Mouse (Mus musculus) forebrain, embryonic 16.5 days (tissue): ENCODE measurements around the gene Glra3. TPM values are rescaled to one million over a fixed set of nuclear protein-coding genes. Genes with fewer than 3 reads are reported as not detected.

Experiments
- ATAC-seq: fragments of 200-750 bp; cut with Nextera tagmentation; 2 replicates; pipeline ENCODE4 v1.8.0; 2017; ENCODE audit warnings: mild to moderate bottlenecking, moderate library complexity
- H3K27ac ChIP-seq: fragments of 300-500 bp; sonication (generic); 2 replicates; pipeline ENCODE4 v1.5.1; 2014; ENCODE audit warnings: low read length, control low read depth
- H3K27me3 ChIP-seq: fragments of 300-500 bp; sonication (generic); replicated peaks from 2 replicates; pipeline ENCODE4 v1.6.1; 2014; ENCODE audit warnings: low read length; ENCODE audit not compliant: control insufficient read depth, insufficient read depth
- H3K36me3 ChIP-seq: fragments of 300-500 bp; sonication (generic); 2 replicates; pipeline ENCODE4 v1.6.1; 2014; ENCODE audit not compliant: control insufficient read depth, insufficient read depth
- H3K4me1 ChIP-seq: fragments of 300-500 bp; sonication (generic); replicated peaks from 2 replicates; pipeline ENCODE4 v1.6.1; 2014; ENCODE audit warnings: low read length; ENCODE audit not compliant: control insufficient read depth, insufficient read depth
- H3K4me2 ChIP-seq: fragments of 300-500 bp; sonication (generic); 2 replicates; pipeline ENCODE4 v1.6.1; 2014; ENCODE audit warnings: mild to moderate bottlenecking, low read length, control low read depth
- H3K4me3 ChIP-seq: fragments of 300-500 bp; sonication (generic); replicated peaks from 2 replicates; pipeline ENCODE4 v1.5.1; 2014; ENCODE audit warnings: mild to moderate bottlenecking, low read length, control low read depth
- H3K9ac ChIP-seq: fragments of 300-500 bp; sonication (generic); replicated peaks from 2 replicates; pipeline ENCODE4 v1.6.1; 2014; ENCODE audit warnings: low read depth, low read length, control low read depth
- H3K9me3 ChIP-seq: fragments of 300-500 bp; sonication (generic); 2 replicates; pipeline ENCODE4 v1.6.1; 2016; ENCODE audit warnings: low read length; ENCODE audit not compliant: control insufficient read depth
- WGBS: fragments of 180-500 bp; shearing (Covaris S2); extraction: QIAGEN DNeasy Blood & Tissue Kit; methylation state at CpG from one replicate; pipeline ENCODE4 v1.1.7; 2014; 5-methylcytosine and 5-hydroxymethylcytosine counted together
- polyA plus RNA-seq: library from polyadenylated mRNA; unstranded; fragments of >200 nt; fragmentation: Nextera tagmentation; extraction: Ambion mirVana; gene quantifications from 2 replicates; pipeline ENCODE4 v1.2.1, GENCODE M21; 2015

Glra3 gene
- polyA plus RNA-seq, 1 experiment from 2014 or later, result 1.2 TPM

DNA sequence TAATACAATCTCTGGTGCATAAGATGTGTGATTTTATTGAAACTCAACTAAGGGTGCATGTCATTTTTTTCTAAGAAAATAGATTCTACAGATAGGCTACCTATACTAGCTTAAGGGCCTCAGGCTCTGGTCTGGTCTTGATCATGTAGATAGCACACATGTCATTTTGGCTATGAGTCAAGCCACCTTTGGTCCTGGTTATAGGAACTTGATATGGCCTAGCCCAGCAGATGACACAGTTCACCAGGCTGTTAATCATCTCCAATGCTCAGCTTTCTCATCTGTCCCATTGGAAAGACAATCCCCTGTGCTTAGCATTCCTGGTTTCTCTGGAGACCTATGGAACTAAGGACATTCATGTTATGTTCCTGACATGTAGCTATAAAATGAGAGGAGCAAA lies 154.1 kb downstream of the Glra3 start:
- ATAC-seq, result no peak
- Histone ChIP-seq H3K4me2 (no peak overlapping the region), H3K27ac (no peak overlapping the region)

DNA sequence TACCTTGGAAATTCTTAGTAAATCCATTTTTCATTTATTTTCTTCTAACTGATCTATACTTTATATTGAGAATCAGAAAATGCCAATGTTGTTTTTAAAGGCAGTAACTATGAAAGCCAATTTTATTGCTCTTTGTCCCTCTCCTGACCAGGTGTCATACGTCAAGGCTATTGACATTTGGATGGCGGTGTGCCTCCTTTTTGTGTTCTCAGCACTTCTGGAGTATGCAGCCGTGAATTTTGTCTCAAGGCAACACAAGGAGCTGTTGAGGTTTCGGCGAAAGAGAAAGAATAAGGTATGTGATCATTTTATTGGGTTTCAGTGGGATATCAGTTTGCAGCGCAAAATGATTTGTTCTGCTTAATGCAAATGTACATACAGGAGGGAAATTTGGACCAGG lies 170.0 kb downstream of the Glra3 start:
- Histone ChIP-seq H3K4me1 (no peaks in the 10 kb centered on the region), H3K36me3 (no peaks in the 10 kb centered on the region), H3K27me3 (no peaks in the 10 kb centered on the region), H3K9me3 (no peaks in the 10 kb centered on the region), H3K9ac (no peak overlapping the region), H3K27ac (no peak overlapping the region), H3K4me3 (no peak overlapping the region), H3K4me2 (no peak overlapping the region)
- no peak for ATAC-seq
- WGBS, result 86% methylated on average over 6 of the region's 6 CpGs

More for the DNA sequence above, 154.1 kb downstream of the Glra3 start:
- no peaks in the 10 kb centered on the region for H3K27me3 ChIP-seq
- H3K4me1 ChIP-seq, result no peaks in the 10 kb centered on the region
- H3K9ac ChIP-seq, result no peak overlapping the region
- H3K36me3 ChIP-seq, result no peaks in the 10 kb centered on the region
- H3K4me3 ChIP-seq, result no peak overlapping the region
- no peaks in the 10 kb centered on the region for H3K9me3 ChIP-seq

DNA sequence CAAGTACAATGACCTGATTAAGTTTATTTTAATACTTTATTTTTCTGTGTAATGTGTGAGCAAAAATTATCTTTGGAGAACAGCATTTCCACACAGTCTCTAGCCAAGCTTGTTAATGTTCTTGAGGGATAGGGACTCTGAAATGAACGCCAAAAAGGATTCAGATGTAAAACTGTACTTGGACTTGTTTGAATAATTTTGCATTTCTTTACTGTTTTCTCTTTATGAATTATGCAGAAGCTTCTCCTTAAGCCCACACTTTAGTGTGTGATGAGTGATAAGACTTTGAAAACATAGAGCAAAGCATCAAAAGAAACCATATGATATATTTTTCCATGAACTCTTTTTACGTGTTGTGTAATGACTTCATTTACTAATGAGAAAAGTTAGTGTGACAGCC lies 189.1 kb downstream of the Glra3 start:
- no peaks in the 10 kb centered on the region for H3K36me3 ChIP-seq
- H3K27me3 ChIP-seq, result no peaks in the 10 kb centered on the region
- H3K4me2 ChIP-seq, result no peak overlapping the region
- H3K4me1 ChIP-seq, result no peaks in the 10 kb centered on the region
- H3K4me3 ChIP-seq, result no peak overlapping the region
- no peak overlapping the region for H3K27ac ChIP-seq
- 51% methylated on average over 2 of the region's 2 CpGs for WGBS
- ATAC-seq, result peak; percentile 50; the same call in 1 of the 2 replicates
- no peaks in the 10 kb centered on the region for H3K9me3 ChIP-seq
- H3K9ac ChIP-seq, result no peak overlapping the region

DNA sequence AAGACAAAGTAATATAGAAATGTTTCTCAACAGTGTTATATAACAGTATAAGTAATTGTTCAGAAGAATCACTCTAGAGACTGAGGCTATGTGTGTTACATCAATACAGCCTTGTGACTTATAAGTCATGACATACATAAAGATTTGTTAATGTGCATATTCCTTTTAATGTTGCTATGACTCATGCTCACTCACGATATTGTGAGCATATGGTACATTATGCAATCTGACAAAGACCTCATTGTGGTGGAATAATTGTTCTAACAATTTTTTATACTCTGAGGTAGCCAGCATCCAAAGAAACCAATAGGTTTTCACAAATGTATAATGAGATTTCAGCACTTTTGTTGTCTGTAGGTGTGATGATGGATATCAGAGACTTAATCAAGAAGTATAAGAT lies 210.4 kb downstream of the Glra3 start:
- Histone ChIP-seq H3K27ac (no peak overlapping the region), H3K4me2 (no peak overlapping the region), H3K27me3 (no peaks in the 10 kb centered on the region), H3K4me1 (no peaks in the 10 kb centered on the region), H3K9me3 (no peaks in the 10 kb centered on the region), H3K4me3 (no peak overlapping the region), H3K36me3 (no peaks in the 10 kb centered on the region), H3K9ac (no peak overlapping the region)
- ATAC-seq, result no peak
- 66% methylated on average over 1 of the region's 1 CpGs for WGBS

DNA sequence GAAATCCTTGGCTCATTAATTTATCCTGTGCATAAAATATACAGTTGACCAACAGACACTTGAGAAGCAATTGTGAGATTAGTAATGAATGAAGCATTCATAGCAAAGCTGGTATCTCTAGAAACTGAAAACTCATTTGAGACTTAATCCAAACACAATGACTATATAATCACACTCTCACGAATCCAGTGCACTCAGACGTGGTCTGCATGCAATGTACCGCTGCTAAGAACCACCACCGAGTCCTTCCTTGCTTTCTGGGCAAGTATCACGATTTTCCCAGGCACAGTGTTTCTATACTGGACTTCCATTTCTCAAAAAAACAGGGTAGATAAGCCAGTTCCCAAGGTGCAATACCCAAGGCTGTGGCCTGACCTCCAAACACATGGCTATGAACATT lies 211.3 kb downstream of the Glra3 start:
- no peak overlapping the region for H3K4me2 ChIP-seq

DNA sequence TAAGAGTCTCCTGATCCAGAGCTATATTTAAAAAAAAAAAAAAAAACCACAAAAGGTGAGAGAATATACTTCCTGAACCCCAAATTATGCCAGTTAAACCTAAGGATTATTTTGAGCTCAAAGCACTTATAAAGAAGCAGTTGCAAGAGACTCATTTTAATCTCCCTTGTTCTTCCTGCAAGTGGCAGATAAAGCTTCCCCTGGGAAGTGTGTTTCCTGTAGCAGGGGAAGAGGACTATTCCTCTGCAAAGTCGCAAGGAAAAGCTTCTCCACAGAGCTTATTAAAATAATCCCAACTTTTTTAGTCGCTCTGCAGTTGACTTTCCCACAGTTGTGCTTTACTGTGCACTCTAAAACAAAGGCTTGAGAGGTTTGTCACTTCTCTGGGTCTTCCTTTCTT lies 218.7 kb downstream of the Glra3 start:
- no peak for ATAC-seq
- Histone ChIP-seq H3K4me3 (no peak overlapping the region), H3K4me2 (no peak overlapping the region), H3K36me3 (no peaks in the 10 kb centered on the region), H3K9ac (no peak overlapping the region), H3K4me1 (no peaks in the 10 kb centered on the region), H3K9me3 (no peaks in the 10 kb centered on the region), H3K27me3 (no peaks in the 10 kb centered on the region), H3K27ac (no peak overlapping the region)
- WGBS, result 45% methylated on average over 2 of the region's 2 CpGs

More for the DNA sequence above, 211.3 kb downstream of the Glra3 start:
- Histone ChIP-seq H3K27me3 (no peaks in the 10 kb centered on the region), H3K9ac (no peak overlapping the region), H3K36me3 (no peaks in the 10 kb centered on the region), H3K9me3 (no peaks in the 10 kb centered on the region), H3K4me1 (no peaks in the 10 kb centered on the region), H3K4me3 (no peak overlapping the region), H3K27ac (no peak overlapping the region)
- WGBS, result 52% methylated on average over 5 of the region's 5 CpGs
- ATAC-seq, result no peak

Other genes starting within 250 kb of the Glra3 start
- gene Adam29, start 33.5 kb upstream of the Glra3 start, polyA plus RNA-seq, result not detected in 2 replicates